Mouse (Mus musculus): ENCODE results near the gene Ms4a13.

- TF ChIP-seq CTCF (IDR thresholded peaks at IDR 0.05; ENCODE audit: low read depth) (no peak), EP300 (optimal IDR thresholded peaks at IDR 0.05) (no peak)
These were observed 19.1 kb downstream of the Ms4a13 start for GRCm38 (mm10) chr19:11177464-11177863.

Data from stomach, postnatal 0 days (tissue).